Mouse (Mus musculus): Measurements from ENCODE around the gene Add3.

DNA sequence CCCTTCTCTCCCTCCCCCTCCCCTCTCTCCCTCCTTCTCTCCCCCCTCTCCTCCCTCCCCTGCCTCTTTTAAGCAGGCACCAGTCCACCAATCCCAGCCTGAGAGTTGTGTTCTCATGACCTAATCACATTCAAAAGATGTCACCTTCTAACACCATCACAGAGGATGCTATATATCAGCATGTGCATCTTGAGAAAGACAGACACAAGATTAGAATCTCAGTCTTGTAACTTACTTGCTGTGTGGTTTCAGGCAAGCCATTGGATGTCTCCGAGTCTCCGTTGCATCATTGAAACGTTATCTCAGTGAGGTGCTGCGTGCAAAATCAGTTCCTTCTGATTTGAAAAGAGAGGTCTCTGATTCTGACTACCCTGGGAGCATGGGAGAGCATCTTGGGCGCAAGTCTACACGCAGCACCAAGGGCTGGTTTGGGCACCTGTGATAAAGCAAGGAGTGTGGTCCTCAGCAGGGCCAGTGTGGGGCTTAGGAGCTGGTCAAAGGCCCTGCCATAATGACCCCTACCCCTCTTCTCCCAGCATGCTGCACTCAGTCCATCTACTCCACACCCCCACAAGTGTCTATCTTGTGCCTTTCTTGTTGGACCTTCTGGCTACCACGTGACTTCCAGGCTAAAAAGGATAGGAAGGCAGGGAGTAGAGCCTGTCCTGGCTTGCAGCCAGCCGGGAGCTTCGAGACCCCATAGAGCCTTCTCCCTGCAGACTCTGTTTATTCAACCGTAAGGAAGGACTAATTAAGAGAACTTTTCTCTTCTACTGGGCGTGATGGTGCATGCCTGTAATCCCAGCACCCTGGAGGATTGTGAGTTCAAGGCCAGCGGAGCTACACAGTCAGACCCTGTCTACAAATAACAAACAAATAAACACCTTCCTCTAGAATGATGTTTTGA lies 124.8 kb downstream of the Add3 start:
- no peak for TF ChIP-seq CTCF (IDR thresholded peaks at IDR 0.05; ENCODE audit: low read depth, low read length)
- no peak for TF ChIP-seq POLR2A (IDR thresholded peaks at IDR 0.05; ENCODE audit: borderline replicate concordance, low read depth, low read length)
